Mouse (Mus musculus) CD4-positive, CD25-positive, alpha-beta regulatory T cell, adult 9 weeks (primary cell): Measurements from ENCODE around the gene Dnah1. TPM values are rescaled to one million over a fixed set of nuclear protein-coding genes. Genes with fewer than 3 reads are reported as not detected.

ENCODE experiments used
- polyA plus RNA-seq: library from polyadenylated mRNA; unstranded; fragments of 100-300 nt; shearing (Covaris generic); gene quantifications from one replicate; pipeline ENCODE4 v1.2.1, GENCODE M21; 2017

Gene Dnah1
- 0.04 TPM for polyA plus RNA-seq

GRCm38 (mm10) chr14:31323849-31324792, at the start of gene Dnah1:
Gene Dnah1, minus strand, starts transcription at chr14:31323896.

GRCm38 (mm10) chr14:31336369-31337155, 12.9 kb upstream of the Dnah1 start, which contains the start of gene Capn7:
Gene Capn7, plus strand, starts transcription at chr14:31336638.

DNA sequence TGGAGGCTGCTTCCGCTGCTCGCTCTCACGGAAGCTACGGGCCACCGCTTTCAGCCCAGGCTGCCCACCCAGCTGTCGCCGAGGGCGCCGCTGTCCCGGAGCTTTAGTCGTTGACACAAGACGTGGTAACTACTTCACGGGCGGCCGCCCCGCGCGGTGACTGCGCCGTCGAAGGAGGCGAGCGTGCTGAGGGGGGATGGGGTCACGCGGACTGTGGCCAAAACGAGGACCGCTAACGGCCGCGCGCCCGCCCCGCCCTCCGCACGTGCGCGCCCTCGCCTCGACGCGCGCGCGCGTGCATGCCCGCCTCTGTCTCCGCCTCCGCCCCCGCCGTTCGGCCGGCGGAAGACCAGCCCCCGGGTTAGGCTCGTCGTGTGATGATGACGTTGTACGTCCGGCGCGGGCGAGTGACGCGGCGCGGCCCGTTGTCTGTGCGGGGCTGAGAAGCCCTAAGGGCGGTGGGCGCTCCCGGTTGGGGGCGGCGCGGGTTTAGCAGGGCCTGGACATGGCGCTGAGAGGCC, 72.6 kb downstream of the Dnah1 start, which contains the start of the genes Phf7 and Bap1:
Phf7 (minus strand) TSS at position 234 of the 521 bp plus-strand sequence.
Bap1 (plus strand) TSS at position 367 of the 521 bp plus-strand sequence.

DNA sequence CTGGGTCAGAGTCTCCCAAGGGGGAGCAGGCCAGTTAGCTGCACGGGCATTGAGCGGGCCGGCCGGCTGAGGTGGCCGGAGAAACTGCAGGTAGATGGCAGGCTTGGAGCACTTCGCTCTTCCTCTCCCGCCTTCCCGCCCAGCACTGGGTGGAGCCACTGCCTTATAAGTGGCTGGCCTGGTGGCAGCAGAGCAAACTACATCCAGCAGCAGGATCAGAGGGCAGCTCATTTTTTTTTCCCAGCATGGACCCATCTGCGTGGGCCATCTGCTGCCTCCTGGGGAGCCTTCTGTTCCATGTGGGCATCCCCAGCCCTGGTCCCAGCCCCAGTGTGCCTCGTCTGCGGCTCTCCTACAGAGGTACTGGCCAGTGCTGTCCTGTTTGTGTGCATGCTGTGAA, 106.0 kb downstream of the Dnah1 start, which contains the start of gene Sema3g:
Sema3g (plus strand) TSS at position 195 of the 400 bp plus-strand sequence.

GRCm38 (mm10) chr14:31216846-31217245, 106.8 kb downstream of the Dnah1 start, which contains the start of gene Nisch:
Gene Nisch, minus strand, starts transcription at chr14:31216946.

Other genes with a start within 250 kb of the Dnah1 start
- gene Smim4, start 194.9 kb downstream of the Dnah1 start, polyA plus RNA-seq: 111 TPM
- not detected for gene Nt5dc2, start 192.8 kb downstream of the Dnah1 start, polyA plus RNA-seq
- 4.1 TPM for gene Stab1, start 155.3 kb downstream of the Dnah1 start, polyA plus RNA-seq
- gene Tnnc1, start 115.6 kb downstream of the Dnah1 start, polyA plus RNA-seq: not detected
- gene Nisch, start 107.0 kb downstream of the Dnah1 start, polyA plus RNA-seq: 170 TPM
- gene Sema3g, start 106.0 kb downstream of the Dnah1 start, polyA plus RNA-seq: not detected
- gene Phf7, start 72.6 kb downstream of the Dnah1 start, polyA plus RNA-seq: 10.5 TPM
- 95.8 TPM for gene Bap1, start 72.4 kb downstream of the Dnah1 start, polyA plus RNA-seq
- gene Capn7, start 12.7 kb upstream of the Dnah1 start, polyA plus RNA-seq: 16.9 TPM
- gene Sh3bp5, start 112.2 kb upstream of the Dnah1 start, polyA plus RNA-seq: 24.7 TPM
- 25.4 TPM for gene Eaf1, start 170.5 kb upstream of the Dnah1 start, polyA plus RNA-seq
- gene Mettl6, start 171.1 kb upstream of the Dnah1 start, polyA plus RNA-seq: 74.8 TPM